Mouse (Mus musculus) heart, embryonic 14.5 days (tissue): ENCODE measurements around the gene Tm4sf5. TPM values are rescaled to one million over a fixed set of nuclear protein-coding genes. Genes with fewer than 3 reads are reported as not detected.
"Not testable (repeated sequence)": the region's sequence is repeated elsewhere in the genome, so short reads cannot be mapped to it uniquely, and the experiment has no call there.

ENCODE experiments used
- ATAC-seq: fragments of 200-750 bp; cut with Nextera tagmentation; 2 replicates; pipeline ENCODE4 v1.8.0; 2017; ENCODE audit warnings: low read depth, moderate TSS enrichment; ENCODE audit not compliant: insufficient number of reproducible peaks, insufficient read depth, low FRiP score
- H3K27ac ChIP-seq, 2 experiments: fragments of 200-500 bp in 1 of 2; fragments of 300-500 bp in 1 of 2; sonication (generic) in 1 of 2; replicated peaks in 1 of 2; 2 replicates each; pipeline ENCODE4 v1.5.1; 2012 to 2014; ENCODE audit warnings: low read depth in 2 of 2, low read length in 2 of 2, control low read depth in 1 of 2, mild to moderate bottlenecking in 1 of 2, mixed read lengths in 1 of 2; ENCODE audit not compliant: control insufficient read depth in 1 of 2, insufficient read depth in 1 of 2
- H3K27me3 ChIP-seq: fragments of 300-500 bp; sonication (generic); 2 replicates; pipeline ENCODE4 v1.6.1; 2014; ENCODE audit warnings: mild to moderate bottlenecking, low read length, control low read depth; ENCODE audit not compliant: control insufficient read depth, insufficient read depth
- H3K36me3 ChIP-seq: fragments of 300-500 bp; sonication (generic); 2 replicates; pipeline ENCODE4 v1.6.1; 2014; ENCODE audit warnings: mild to moderate bottlenecking, control low read depth, low read length, mixed read lengths; ENCODE audit not compliant: control insufficient read depth, insufficient read depth
- H3K4me1 ChIP-seq, 2 experiments: fragments of 200-500 bp in 1 of 2; fragments of 300-500 bp in 1 of 2; sonication (generic) in 1 of 2; 2 replicates each; pipeline ENCODE4 v1.6.1; 2012 to 2014; ENCODE audit warnings: low read length in 2 of 2, control low read depth in 1 of 2, mixed read lengths in 1 of 2; ENCODE audit not compliant: control insufficient read depth in 2 of 2, insufficient read depth in 2 of 2
- H3K4me2 ChIP-seq: fragments of 300-500 bp; sonication (generic); 2 replicates; pipeline ENCODE4 v1.6.1; 2014; ENCODE audit warnings: mild to moderate bottlenecking, low read length
- H3K4me3 ChIP-seq, 2 experiments: fragments of 200-500 bp in 1 of 2; fragments of 300-500 bp in 1 of 2; sonication (generic) in 1 of 2; 2 replicates each; pipeline ENCODE4 v1.5.1; 2012 to 2014; ENCODE audit warnings: low read length in 2 of 2, mild to moderate bottlenecking in 2 of 2, control low read depth in 1 of 2, low read depth in 1 of 2, moderate library complexity in 1 of 2; ENCODE audit not compliant: control insufficient read depth in 1 of 2, insufficient read depth in 1 of 2
- H3K9ac ChIP-seq: fragments of 300-500 bp; sonication (generic); 2 replicates; pipeline ENCODE4 v1.6.1; 2014; ENCODE audit warnings: mild to moderate bottlenecking, low read length
- H3K9me3 ChIP-seq: fragments of 300-500 bp; sonication (generic); 2 replicates; pipeline ENCODE4 v1.6.1; 2016; ENCODE audit warnings: low read length, control low read depth; ENCODE audit not compliant: control insufficient read depth
- WGBS: fragments of 180-500 bp; shearing (Covaris S2); extraction: QIAGEN DNeasy Blood & Tissue Kit; methylation state at CpG from one replicate; pipeline ENCODE4 v1.1.7; 2014; 5-methylcytosine and 5-hydroxymethylcytosine counted together
- polyA plus RNA-seq: library from polyadenylated mRNA; unstranded; fragments of >200 nt; fragmentation: Nextera tagmentation; extraction: Ambion mirVana; gene quantifications from 2 replicates; pipeline ENCODE4 v1.2.1, GENCODE M21; 2014

Gene Tm4sf5
- polyA plus RNA-seq, 1 experiment from 2014 or later: 10.5 TPM

- not testable (repeated sequence) for H3K27me3 ChIP-seq, H3K4me2 ChIP-seq, H3K4me3 ChIP-seq, ATAC-seq, H3K27ac ChIP-seq, H3K9ac ChIP-seq, H3K9me3 ChIP-seq, H3K4me1 ChIP-seq
- peaks cover 26% of the 10 kb centered on the region for H3K36me3 ChIP-seq
- WGBS: 78% methylated on average over 2 of the region's 2 CpGs
Observed at GRCm38 (mm10) chr11:70531065-70531464, 26.0 kb downstream of the Tm4sf5 start.

GRCm38 (mm10) chr11:70532839-70533238, 27.8 kb downstream of the Tm4sf5 start, which contains the start of gene Gm40193:
Gm40193 (minus strand) TSS chr11:70532939.
- 86% methylated on average over 6 of the region's 6 CpGs for WGBS
- H3K27ac ChIP-seq: no peak within 1 kb of the TSS

GRCm38 (mm10) chr11:70539423-70539822, 34.4 kb downstream of the Tm4sf5 start:
- peak overlapping the region; percentile 65 to 69 for H3K4me3 ChIP-seq
- no peaks in the 10 kb centered on the region for H3K27me3 ChIP-seq
- H3K27ac ChIP-seq: 0 out of 4 replicates have a peak overlapping the region, but pooled peaks have one; percentile 21 to 25
- 16% methylated on average over 9 of the region's 9 CpGs for WGBS
- H3K4me2 ChIP-seq: peak overlapping the region; percentile 74
- 0 out of 2 replicates have a peak, but pooled peaks cover 2% of the 10 kb centered on the region for H3K36me3 ChIP-seq
- peaks cover 12 to 19% of the 10 kb centered on the region in 2 experiments for H3K4me1 ChIP-seq
- no peaks in the 10 kb centered on the region for H3K9me3 ChIP-seq
- no peak for ATAC-seq
- peak overlapping the region; percentile 84 for H3K9ac ChIP-seq

More at GRCm38 (mm10) chr11:70532839-70533238, 27.8 kb downstream of the Tm4sf5 start, which contains the start of gene Gm40193:
- H3K36me3 ChIP-seq: peaks cover 9% of the 10 kb centered on the region
- H3K4me3 ChIP-seq: no peak within 1 kb of the TSS
- no peak within 1 kb of the TSS for H3K9ac ChIP-seq
- H3K4me1 ChIP-seq: no peaks in the 10 kb centered on the region
- H3K27me3 ChIP-seq: no peaks in the 10 kb centered on the region
- H3K9me3 ChIP-seq: no peaks in the 10 kb centered on the region
- ATAC-seq: no peak
- H3K4me2 ChIP-seq: no peak within 1 kb of the TSS

GRCm38 (mm10) chr11:70539877-70540587, 35.0 kb downstream of the Tm4sf5 start, which contains the start of gene Pld2:
Pld2 (plus strand) TSS chr11:70540064.
- Histone ChIP-seq H3K9me3 (no peaks in the 10 kb centered on the region), H3K4me2 (peak within 1 kb of the TSS; percentile 74), H3K36me3 (0 out of 2 replicates have a peak, but pooled peaks cover 2% of the 10 kb centered on the region), H3K27me3 (no peaks in the 10 kb centered on the region), H3K9ac (peak within 1 kb of the TSS; percentile 84), H3K4me3 (peak within 1 kb of the TSS; percentile 65 to 69), H3K27ac (peak within 1 kb of the TSS; percentile 29 to 74; a peak in 3 of 4 replicates), H3K4me1 (peaks cover 12 to 21% of the 10 kb centered on the region in 2 experiments)
- under 1% methylated on average over 62 of the region's 65 CpGs for WGBS
- peak; percentile 97 for ATAC-seq

- Histone ChIP-seq H3K4me3 (peak overlapping the region; percentile 65 to 69), H3K36me3 (peaks cover 3% of the 10 kb centered on the region; the same call in 1 of the 2 replicates), H3K27ac (0 out of 4 replicates have a peak overlapping the region, but pooled peaks of 1 of the 2 experiments have one; percentile 74), H3K9me3 (no peaks in the 10 kb centered on the region), H3K4me1 (peaks cover 12 to 21% of the 10 kb centered on the region in 2 experiments), H3K4me2 (peak overlapping the region; percentile 74), H3K9ac (peak overlapping the region; percentile 84), H3K27me3 (no peaks in the 10 kb centered on the region)
- ATAC-seq: no peak
- WGBS: 90% methylated on average over 7 of the region's 7 CpGs
Observed at GRCm38 (mm10) chr11:70540928-70541327, 35.9 kb downstream of the Tm4sf5 start.

GRCm38 (mm10) chr11:70541415-70541814, 36.4 kb downstream of the Tm4sf5 start:
- peak overlapping the region; percentile 74; the same call in 1 of the 2 replicates for H3K4me2 ChIP-seq
- H3K9me3 ChIP-seq: no peaks in the 10 kb centered on the region
- H3K4me3 ChIP-seq: peak overlapping the region in 1 of 2 experiments; percentile 69; a peak in 1 of 4 replicates
- peaks cover 7% of the 10 kb centered on the region; the same call in 1 of the 2 replicates for H3K36me3 ChIP-seq
- H3K4me1 ChIP-seq: peaks cover 12 to 21% of the 10 kb centered on the region in 2 experiments
- no peak overlapping the region for H3K9ac ChIP-seq
- 68% methylated on average over 5 of the region's 5 CpGs for WGBS
- H3K27me3 ChIP-seq: no peaks in the 10 kb centered on the region
- no peak for ATAC-seq
- H3K27ac ChIP-seq: no peak overlapping the region

- Histone ChIP-seq H3K4me1 (peaks cover 14 to 18% of the 10 kb centered on the region in 2 experiments), H3K27me3 (no peaks in the 10 kb centered on the region), H3K4me2 (peak overlapping the region; percentile 39), H3K9ac (peak overlapping the region; percentile 34; the same call in 1 of the 2 replicates), H3K27ac (peak overlapping the region in 1 of 2 experiments; percentile 51; a peak in 2 of 4 replicates), H3K9me3 (no peaks in the 10 kb centered on the region), H3K4me3 (peak overlapping the region in 1 of 2 experiments; percentile 2; a peak in 1 of 4 replicates), H3K36me3 (peaks cover 13% of the 10 kb centered on the region; the same call in 1 of the 2 replicates)
- ATAC-seq: no peak
- whole genome bisulfite sequencing: 28% methylated on average over 7 of the region's 7 CpGs
Observed at GRCm38 (mm10) chr11:70544496-70544895, 39.5 kb downstream of the Tm4sf5 start.
